Mouse (Mus musculus) frontal cortex, adult 2 months (tissue): Measurements from ENCODE around the gene Mthfd2l. TPM values are rescaled to one million over a fixed set of nuclear protein-coding genes. Genes with fewer than 3 reads are reported as not detected.
A peak's percentile ranks its signal among the peaks of the same experiment; 100 is the strongest.

Experiments used
- DNase-seq, 2 experiments: peaks; one replicate each; pipeline ENCODE4 v3.0.0; 2022; ENCODE audit warnings: low spot score in 1 of 2; ENCODE audit errors: extremely low spot score in 1 of 2
- polyA plus RNA-seq: library from polyadenylated mRNA; depleted of rRNA; stranded (reverse); fragments of >200 nt; gene quantifications from 2 replicates; pipeline ENCODE4 v1.2.3, GENCODE M21; 2012; rRNA removed

Gene Mthfd2l
- 19.0 and 23.6 TPM in 2 replicates for polyA plus RNA-seq

DNA sequence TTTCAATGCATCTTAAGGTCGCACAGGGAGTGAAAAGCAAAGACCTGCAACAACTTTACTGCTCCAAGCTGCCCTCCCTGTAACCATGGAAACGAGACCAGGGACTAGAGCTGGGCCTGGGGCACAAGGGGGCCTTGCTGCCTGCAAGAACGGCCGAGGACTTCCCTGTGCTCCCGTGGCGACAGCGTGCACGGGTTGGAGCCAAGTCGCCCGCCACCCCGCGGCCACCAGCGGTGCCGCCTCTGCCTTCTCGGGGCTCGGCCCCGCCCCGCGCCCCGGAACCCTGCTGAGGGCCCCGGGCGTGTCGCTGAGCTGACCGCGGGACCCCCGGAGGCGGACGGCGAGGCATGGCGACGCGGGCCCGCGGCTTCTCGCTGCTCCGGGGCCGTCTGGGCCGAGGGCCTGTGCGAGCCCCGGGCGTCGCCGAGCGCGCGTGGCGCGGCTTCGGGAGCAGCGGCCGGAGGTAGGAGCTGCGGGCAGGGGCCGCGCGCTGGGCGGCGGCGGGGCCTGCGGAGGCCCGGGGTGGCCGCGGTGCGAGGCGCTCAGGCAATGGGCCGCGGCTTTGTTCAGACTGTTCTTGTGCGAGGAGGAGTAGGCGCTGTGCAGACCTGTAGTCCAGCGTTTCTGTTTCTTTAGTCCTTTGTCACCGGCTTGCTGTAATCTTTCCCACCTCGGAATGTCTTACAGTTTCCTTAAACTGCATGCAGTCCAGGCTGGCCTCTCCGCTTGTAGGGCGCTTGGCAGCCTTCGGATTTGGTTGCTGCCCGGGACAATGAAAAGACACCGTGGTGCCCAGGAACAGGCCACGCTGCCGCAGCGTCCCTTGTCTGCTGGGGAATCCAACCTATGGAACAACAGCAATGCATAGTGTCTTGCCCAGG, at the start of gene Mthfd2l:
TSS of gene Mthfd2l (plus strand) at position 147 of the 881 bp plus-strand sequence.
- DNase-seq, result peak; percentile 16 to 72

- peak in 1 of 2 experiments; percentile 44 for DNase-seq
Observed at GRCm38 (mm10) chr5:90881682-90882081, 49.2 kb upstream of the Mthfd2l start.

- DNase-seq, result no peak
Observed at GRCm38 (mm10) chr5:90882146-90882545, 48.8 kb upstream of the Mthfd2l start.

DNA sequence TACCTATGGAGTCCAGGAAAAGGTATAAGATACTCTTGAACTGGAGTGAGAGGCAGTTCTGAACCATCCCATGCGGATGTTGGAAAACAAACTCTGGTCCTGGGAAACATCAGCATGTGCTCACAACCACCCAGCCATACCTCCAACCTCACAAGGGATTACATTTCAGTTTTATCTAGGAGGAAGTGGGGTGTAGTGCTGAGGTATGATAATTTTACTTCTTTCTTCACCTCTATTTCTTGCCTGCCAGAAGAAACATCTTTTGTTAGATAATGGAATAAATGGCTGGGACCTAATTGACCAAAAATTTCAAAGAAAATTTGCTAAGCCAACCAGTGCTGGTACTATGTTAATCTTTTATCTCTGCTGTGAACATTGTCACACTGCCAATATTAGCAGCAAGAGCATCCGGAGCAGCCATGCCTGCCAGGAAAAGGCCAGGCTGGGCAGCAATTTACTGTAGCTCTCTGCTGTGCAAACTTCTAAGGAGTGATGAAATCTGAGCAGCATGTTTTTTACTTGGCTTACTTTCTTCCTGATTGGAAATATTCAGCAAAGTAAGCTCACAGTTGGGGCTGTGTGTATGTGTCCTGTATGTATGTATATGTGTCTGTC, 46.2 kb upstream of the Mthfd2l start:
- no peak for DNase-seq

DNA sequence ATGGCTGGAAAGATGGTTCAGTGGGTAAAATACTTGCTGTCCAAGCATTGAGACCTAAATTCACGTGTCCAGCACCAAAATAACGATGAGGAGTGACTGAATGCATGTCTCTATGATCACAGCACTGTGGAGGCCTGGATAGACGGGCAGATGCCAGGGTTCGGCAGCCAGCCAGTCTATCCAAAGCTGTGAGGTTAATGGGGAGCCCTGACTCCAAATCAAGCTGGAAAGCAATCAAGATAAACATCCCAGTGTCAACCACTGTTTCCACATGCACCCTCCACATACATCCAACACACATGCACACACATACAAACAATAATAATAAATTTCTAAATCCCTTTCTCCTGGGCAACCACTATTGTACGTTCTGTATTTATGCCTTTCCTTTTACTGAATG, 42.3 kb upstream of the Mthfd2l start:
- no peak for DNase-seq

DNA sequence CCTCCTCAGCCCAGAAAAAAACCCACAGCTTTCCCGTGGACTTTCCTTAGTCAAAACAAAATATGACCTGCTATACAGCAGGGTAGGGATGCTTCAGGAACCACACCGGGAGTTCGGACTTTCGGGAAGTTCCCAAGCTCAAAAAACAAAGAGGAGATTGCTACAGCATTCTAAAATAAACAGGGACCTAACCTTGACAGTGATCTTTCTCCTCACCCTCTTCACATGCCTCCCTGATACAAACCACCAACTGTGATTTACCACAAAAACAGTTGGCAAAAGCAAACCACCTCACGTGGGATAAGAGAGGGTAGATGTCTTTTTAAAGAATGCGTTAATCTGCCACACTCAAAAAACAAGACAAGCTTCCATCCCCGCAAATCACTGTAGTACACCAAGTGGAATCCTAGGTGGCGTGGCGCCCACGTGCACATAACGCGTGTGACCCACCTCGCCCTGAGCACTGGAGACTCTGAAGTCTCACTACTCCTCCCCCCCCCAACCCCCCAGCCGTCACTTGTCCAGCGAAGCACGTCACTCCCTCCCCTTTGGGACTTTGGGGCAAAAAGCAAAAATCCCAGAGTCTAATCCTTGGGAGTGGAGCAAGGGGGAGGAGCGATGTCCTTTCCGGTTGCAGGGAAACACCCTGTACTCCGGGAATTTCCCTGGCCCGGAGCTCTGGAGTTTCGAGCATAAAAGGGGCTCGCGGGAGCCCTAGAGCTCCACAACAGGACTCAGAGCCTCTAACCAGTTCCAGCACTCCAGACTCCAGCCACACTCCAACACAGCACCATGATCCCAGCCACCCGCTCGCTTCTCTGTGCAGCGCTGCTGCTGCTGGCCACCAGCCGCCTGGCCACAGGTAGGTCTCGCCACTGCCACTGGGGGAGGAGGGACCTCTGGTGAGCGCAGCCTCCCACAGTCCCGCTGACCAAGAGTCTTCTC, 40.1 kb upstream of the Mthfd2l start, which contains the start of gene Cxcl1:
TSS of gene Cxcl1 (plus strand) at position 723 of the 945 bp plus-strand sequence.
- DNase-seq, result no peak

GRCm38 (mm10) chr5:90891464-90891813, 39.5 kb upstream of the Mthfd2l start:
- no peak for DNase-seq

DNA sequence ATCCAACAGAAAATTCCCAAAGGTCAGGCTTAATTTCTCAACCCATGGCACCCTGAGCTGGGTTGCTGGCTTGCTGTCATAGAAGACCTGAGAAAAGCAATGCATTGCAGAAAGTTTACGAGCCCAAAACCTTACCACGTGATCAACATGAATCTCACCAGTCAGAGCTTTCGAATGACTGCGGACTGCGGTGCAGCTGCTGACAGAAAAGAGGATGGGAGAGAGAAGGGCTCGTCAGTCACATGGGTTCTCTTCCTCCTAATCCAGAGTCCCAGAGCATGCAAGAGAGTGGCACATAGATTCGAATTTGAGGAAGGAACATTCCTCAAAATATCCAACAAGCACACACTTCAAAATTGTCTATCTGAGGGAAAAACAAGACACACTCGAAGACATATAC, 36.7 kb upstream of the Mthfd2l start:
- DNase-seq, result no peak

DNA sequence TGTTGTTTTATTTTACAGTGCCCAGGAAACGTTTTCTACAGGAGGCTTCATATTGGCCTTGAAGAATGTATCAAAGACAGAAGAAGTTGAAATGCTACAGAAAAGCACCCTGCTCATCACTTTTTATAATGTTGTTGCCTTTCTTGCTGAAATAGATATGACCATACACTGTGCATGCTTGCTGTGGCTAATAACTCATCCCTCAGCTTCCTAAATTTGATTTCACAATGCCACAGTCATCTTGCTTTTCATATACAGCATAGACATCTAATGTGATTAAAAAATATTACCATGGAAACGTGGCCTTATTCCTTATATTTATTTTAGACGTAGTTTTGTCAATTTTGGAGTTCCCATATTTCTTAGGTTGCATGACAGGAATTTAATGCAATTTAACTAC, 33.5 kb upstream of the Mthfd2l start:
- DNase-seq, result no peak

GRCm38 (mm10) chr5:90899308-90899707, 31.6 kb upstream of the Mthfd2l start:
- DNase-seq, result no peak

GRCm38 (mm10) chr5:90900147-90900546, 30.8 kb upstream of the Mthfd2l start:
- DNase-seq, result no peak

DNA sequence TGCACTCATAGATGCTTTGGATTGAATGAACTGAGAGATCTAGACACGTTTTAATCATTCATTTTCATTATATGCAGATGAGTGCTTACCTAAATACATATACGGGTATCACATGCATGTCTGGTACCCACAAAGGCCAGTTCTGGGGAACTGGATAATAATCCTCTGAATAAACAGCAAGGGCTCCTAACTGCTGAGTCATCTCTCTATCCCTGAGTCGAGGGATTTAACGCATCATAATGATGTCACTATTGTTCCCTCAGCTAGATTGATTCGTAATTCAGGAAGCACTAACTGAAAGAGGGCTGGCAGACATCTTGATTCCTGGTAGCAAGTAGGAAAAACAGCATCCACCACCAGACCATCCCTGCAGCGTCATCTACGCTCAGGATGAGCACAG, 30.2 kb upstream of the Mthfd2l start:
- no peak for DNase-seq

DNA sequence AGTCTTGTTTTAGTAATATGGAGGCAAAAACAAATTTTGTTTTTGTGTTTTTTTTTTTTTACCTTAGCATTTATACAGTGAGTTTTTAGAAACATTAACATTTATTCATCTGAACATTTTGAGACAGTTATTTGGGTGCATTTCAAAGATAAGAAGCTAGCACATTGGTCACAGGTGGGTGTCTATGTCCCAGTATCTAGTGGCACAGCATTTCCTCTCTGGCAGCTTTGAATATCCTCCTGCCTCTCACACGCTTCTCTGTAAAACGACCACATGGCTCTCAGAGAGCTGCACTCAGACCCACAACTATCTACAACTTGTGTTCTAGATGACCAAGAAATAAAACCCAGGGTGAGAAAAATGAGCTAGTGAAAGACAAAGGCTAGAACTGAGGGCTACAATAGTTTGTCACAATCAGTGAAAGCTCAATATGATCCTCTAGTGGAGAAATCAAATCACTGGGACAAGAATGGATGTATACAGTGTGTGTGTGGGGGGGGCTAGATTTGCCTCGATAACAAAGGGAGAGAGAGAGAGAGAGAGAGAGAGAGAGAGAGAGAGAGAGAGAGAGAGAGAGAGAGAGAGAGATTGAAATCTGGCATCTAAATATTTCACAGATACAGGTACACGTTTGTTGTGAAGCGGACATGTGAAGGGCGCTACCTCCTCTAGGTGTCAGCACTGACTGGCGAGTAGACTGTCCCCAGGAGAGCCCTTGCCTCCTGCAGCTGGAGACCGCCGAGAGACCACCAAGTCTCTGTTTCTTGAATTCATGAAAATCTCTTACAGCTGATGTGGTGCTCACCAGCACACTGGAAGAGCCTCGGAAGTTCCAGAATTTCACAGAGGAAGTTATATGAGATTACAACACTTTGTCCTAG, 28.3 kb upstream of the Mthfd2l start:
- DNase-seq, result no peak

DNA sequence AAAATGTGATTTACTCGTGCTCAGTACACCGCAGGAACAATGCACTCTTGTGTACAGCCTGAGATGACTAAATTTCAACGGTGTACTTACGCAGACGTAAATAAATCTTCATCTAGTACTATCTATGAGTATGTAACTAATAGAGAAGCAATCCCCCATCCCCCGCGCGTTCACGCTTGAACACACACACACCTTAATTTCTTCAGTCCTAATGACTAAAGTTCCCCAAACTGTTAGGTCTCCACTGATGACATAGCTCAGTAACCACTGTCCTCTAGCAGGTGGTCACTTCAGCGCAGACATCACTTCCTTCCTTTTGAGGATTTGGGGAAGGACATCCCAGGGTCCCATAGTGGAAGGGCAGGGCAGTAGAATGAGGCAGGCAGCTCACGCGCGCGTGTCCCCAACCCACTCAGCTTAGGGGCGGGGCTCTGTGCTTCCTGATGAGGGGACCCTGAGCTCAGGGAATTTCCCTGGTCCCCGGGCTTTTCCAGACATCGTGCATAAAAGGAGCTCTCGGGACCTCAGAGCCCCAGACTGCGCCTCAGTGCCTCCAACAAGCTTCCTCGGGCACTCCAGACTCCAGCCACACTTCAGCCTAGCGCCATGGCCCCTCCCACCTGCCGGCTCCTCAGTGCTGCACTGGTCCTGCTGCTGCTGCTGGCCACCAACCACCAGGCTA, 27.4 kb upstream of the Mthfd2l start, which contains the start of gene Cxcl2:
TSS of gene Cxcl2 (plus strand) at position 533 of the 682 bp plus-strand sequence.
- DNase-seq, result no peak

DNA sequence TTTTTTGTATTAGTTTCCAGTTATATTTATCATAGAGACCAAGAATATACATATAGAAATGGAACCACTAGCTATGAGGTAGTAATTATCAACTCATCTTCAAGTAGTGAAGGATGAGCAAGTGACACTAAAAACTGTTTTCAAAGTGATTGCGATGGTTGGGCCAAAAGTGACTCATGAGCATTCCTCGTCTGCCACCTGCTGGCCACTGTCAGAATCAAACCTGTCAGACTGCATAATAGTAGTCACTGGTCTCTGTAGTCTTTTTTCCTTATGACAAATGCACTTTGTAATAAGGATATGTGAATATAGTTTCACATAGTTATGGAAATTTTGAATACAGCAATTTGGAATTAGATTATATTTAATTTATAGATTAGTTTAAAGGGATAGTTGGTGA, 21.9 kb upstream of the Mthfd2l start:
- DNase-seq, result peak in 1 of 2 experiments; percentile 82

DNA sequence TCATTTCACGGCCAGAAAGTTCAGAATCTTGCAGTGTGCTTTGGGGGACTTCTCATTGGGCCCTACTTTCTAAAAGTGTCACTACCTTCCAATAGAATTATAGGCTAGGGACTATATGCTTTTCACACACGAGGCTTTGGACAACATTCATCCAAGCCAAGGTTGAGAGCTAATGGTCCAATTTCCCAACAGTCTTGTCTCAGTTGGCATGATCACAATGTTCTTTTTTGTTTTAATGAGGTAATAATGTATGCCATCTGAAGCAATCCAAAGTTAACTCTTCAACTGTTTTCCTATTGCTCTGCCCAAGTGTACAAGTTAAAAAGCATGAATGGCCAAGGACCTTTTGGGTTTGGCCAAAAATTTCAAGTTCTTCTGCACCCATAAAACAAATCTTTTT, 11.4 kb upstream of the Mthfd2l start:
- no peak for DNase-seq

DNA sequence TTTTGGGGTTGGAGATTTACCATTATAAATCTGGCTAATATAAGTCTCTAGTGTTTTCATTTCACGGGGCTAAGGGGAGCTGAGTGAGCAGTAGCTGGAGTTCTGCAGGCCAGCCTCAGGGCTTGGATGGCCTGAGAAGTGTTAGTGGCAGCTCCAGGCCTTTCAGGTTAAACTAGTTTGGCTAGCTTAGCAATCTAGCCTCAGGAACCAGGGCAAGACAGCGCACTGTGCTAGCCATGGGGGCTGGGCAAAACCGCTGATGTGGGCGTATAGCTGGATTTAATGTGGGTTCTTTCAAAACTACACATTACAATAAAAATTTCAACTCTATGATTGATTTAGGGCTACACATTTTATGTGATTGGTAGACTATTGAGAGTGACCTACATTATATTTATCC, 8.0 kb upstream of the Mthfd2l start:
- no peak for DNase-seq

DNA sequence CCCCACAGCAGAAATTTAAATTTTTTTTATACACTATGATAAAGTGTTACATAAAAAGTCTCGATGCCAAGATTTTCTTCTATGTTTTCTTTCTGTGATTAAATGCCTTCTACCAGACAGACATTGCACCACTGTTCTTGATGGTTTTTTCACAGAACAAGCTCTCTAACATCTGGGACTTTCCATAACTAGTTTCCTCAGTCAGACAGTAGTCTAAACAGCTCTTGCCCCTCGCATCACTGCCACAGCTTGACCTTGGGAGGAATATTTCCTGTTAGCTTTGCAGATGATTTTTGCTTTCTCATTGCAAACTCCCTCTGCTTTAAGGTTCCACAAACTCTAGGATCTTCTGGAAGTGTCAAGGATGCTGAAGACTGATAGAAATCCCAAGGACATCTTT, 371 bp upstream of the Mthfd2l start:
- DNase-seq, result peak in 1 of 2 experiments; percentile 19

GRCm38 (mm10) chr5:90931911-90932310, 994 bp downstream of the Mthfd2l start:
- no peak for DNase-seq
